Mouse (Mus musculus) WW6 (cell line): ENCODE measurements around the gene Nes.

ENCODE experiments used
- DNase-seq: peaks from one replicate; pipeline ENCODE4 v3.0.0-alpha.2; 2013; ENCODE audit warnings: low read depth, low spot score

Nes gene

DNA sequence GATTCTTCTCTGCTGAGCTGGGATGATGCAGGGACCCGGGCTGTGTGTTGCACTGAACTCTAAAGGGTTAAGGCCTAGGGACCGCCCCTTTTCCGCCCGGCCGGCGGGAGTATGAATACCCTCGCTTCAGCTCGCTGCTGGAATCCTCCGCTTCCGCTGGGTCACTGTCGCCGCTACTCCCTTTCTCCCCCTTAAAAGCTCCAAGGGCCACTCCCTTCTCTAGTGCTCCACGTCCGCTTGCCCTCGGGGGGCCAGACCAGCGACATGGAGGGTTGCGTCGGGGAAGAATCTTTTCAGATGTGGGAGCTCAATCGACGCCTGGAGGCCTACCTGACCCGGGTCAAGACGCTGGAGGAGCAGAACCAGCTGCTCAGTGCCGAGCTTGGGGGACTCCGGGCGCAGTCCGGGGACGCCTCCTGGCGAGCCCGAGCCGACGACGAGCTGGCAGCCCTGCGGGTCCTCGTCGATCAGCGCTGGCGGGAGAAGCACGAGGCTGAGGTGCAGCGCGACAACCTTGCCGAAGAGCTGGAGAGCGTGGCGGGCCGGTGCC lies at the start of gene Nes:
TSS of gene Nes (plus strand) at position 140 of the 550 bp plus-strand sequence.
- DNase-seq: peak; percentile 68

DNA sequence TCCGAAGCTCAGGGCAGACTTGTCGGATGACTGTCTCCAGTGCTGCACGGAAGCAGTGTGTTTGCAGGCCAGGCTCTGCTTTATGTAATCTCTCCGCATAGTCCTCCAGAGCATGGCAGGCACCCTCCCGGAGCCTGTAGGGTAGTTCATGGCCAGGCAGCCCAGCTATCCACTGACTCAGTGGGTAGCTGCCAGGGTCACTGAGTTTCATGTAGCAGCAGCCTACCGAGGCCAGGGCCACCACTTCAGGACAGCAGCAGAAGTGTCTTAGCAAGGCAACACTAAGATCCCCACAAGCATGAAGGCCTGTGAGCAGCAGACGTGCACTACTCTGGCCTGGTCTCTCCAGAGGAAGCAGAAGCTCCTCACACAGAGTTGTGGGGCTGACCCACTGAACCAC lies 45.9 kb upstream of the Nes start:
- no peak for DNase-seq

DNA sequence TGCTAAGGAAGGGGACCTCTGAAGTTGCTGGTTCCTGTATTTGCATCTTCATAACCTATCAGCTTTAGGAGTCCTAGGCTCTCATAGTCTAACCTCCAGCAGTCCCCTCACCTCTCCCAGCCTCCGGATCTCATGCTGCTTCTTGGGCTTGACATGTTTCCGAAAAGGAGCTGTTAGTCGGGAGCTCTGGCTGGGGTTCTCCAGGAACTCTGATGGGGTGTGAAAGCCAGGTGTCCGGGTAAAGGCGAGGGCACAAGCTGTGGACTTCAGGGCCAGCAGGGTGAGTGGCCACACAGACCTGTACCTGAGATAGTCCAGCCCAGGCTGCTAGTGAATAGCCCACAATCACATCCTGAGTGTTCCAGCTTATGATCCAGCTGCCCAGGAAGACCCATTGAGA lies 43.4 kb upstream of the Nes start:
- DNase-seq: no peak

DNA sequence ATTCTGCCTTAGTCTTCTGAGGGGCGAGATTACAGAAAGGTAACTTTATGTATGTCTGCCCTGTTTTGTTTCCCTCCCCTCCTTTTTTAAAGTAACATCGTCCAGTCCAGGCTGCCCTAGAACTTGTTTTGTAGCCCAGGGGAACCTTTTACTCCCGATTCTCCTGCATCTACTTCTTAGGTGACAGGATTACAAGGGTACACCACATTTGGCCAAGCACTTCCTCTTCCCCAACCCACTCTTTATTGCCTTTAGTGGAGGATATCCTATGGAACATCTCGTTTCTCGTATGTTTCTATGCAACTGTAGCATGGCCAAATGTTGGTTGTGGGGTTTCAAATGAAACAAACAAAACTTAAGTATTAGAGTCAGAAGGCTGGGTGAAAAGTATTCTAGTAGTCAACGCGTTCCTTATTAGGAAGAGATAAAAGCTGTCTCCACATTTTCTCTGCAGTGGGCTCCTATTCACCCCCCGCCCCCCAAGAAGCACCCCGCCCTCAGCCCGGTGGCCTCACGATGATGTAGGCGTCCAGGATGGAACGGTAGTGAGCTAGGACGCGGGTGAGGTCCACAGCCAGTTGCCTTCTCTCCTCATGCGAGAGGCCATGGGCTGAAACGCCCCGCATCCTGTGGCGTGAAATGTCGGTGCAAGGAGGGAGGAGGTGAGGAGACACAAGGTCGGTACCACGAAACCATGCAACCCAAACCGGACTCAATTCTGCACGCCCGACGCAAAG lies 41.4 kb upstream of the Nes start:
- no peak for DNase-seq

DNA sequence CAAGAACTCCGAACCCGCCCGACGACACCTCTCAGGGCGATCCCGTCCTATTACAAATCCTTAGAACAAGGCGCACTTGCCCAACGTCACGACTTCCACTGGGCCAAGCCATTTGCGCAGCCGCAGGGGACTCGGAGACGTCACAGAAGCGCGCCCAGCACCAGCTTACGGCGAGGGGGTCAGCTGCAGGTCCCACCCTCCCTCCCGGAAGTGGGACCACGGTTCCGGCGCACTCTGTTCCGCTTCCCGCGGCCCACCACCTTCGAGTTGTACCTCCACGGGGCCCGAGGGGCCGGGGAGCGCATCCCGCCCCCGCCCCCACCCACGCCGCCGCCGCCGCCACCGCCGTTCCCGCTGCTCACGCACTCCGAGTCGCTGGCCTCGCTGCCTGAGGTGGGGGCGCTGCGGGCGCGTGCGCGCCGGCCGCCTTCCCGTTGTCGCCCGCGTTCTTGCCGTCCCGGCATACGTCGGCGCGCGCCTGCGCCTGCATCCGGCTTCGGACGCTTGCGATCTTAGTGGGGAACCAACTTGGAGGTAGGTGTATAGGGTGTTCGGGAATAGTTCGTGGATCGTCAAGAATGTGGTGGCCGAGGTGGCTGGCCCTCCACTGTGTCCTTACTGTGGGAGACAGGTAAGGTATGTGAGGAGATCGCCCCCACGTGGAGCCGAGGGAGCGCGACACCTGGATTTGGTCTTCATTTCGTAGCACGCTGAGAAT lies 40.6 kb upstream of the Nes start, which contains the start of the genes Isg20l2 and Rrnad1:
TSS of gene Isg20l2 (plus strand) at position 237 of the 718 bp plus-strand sequence.
TSS of gene Rrnad1 (minus strand) at position 640 of the 718 bp plus-strand sequence.
- DNase-seq: peak; percentile 90

DNA sequence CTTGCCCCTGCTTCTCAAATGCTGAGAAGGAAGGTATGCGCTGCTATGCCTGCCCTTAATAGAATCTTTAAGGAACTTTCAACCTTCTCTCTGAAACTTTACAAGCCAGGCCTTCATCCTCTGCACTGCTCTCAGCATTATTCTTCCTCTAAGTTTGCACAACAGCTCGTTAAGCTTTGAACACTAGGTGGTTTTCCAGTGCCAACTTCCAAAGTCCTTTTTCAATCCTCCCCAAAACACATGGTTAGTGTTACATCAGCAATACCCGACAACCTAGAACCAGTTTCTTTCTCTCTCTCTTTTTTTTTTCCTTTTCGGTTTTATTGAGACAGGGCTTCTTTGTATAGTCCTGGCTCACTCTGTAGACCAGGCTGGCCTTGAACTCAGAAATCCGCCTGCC lies 36.9 kb upstream of the Nes start:
- no peak for DNase-seq

DNA sequence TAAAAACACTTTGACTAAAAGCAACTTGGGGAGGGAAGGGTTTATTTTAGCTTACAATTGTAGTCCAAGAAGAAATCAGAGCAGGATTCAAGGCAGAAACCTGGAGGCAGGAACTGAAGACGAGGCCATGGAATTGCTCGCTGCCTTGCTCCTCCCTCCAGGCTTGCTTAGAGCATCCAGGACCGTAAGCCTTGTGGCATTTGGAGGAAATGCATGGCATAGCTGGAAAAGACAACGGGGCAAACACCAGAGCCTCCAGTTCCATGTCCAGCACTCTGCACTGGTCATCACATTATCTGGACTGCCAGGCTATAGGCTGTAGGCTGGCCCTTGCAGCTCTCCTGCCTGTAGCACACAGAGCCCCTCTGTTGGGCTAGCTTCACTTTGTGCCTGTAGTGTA lies 36.4 kb upstream of the Nes start:
- no peak for DNase-seq

DNA sequence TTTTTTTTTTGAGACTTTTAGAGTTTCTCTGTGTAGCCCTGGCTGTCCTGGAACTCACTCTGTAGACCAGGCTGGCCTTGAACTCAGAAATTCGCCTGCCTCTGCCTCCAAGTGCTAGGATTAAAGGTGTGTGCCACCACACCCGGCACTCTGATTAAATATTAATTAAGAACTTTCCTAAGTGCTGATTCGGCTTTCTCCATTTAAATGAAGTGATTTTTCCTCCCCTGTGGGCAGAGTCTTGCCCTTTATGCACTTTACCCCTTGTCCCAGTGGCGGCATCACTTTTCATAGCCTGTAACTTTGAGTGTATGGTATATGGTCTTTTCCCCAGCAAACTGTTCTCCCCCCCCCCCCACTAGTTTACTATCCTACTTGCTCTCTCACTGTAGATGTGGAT lies 35.7 kb upstream of the Nes start:
- no peak for DNase-seq

DNA sequence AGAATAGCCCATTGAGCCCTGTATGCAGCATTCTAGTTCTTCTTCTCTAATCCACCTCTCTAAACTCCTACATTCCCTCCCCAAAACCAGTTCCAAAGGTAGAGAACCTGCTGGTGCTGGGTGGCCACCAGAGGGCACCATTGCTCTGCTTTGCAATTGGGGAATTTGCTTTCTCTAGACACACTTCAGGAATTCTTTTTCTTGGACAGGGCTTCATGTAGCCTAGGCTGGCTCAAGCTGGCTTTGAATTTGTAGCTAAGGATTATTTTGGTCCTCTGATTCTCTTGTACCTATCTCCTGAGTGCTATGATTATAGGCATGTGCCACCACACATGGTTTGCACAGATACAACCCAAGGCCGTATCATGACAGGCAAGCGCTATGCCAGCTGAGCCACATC lies 35.1 kb upstream of the Nes start:
- no peak for DNase-seq

DNA sequence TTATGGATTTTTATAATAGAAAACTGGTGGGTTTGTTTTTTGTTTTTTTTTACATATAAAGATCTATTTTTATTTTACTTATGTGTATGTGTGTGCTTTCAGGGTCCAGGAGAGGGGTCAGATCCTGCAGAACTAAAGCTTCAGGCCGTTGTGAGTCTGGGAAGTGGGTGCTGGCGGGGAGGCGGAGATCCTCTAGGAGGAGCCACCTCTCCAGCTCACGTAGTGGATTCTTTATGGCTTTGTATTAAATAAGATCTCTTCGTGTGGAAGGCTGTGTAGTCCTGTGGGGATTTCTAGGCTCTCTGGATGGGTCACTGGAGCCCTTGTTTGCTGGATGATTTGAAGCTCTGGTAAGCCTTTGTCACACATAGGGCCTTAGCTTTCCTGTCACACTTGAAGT lies 30.3 kb upstream of the Nes start:
- no peak for DNase-seq

DNA sequence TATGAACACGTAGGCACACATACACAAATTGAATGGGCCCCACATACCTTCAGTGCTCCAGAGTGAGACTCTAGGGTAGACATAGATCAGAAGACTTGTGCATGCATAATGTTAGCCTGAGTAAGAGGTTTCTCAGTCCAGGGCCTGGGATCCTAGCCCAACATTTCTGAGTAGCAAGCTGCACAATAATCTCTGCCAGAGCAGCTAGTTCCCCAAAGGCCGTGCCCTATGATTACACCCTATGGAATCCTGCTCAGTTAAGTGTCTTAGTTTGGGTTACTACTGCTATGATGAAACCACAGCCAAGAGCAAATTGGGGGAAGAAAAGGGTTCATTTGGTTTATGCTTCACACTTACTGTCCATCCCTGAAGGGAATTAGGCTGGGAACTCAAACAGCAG lies 28.4 kb upstream of the Nes start:
- no peak for DNase-seq

DNA sequence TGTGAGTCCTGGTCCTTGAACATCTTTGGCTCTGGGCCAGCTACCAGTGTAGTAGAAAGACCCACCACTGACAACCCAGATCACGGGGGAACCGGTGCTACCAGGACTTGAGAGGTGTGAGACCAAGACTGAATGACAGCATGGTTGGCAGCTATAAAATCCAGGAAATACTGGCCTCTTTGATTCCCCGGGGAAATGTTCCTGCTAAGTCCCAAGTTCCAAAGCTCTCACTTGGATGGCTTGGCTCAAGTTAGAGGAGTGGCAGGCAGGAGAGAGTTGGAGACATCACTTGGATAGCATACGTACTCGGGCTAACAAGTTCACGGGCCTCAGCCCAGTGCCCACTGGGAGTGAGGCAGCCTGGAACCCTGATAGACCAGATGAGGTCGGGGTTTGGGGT lies 27.3 kb upstream of the Nes start:
- no peak for DNase-seq

DNA sequence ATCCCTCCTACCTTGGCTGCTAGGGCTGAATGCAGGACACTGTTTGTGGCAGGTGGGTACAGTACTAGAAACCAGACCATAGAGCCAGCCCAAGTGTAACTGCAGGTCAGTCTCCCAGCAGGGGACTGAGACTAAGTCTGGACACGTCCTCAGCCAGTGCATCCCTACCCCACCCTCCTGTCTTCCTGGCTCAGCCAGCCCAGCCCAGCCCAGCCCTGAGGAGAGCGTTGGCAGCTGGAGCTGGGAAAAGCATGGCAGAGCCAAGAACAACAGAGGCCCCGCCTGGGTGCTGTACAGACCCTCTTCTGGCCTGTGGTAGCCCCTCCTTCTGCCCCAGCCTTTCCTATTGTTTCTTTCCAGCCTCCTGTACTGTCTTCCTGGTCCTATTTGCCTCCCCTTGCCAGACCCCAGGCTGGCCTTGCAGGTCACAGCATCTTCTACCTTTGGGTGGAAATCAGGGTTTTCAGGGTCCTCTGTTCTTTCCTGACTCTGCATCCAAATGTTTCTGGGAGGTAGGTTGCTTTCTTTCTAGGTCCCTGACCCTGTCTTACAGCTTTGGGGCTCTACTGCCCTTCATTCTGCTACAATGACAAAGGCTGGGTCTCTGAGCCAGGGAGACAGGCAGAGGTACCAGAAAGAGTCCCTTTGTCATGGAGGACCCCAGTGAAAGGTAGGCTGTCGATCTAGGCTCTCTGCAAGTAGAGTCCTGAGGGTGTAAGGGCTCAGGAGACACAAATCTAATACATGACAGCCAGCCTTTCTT lies 25.9 kb upstream of the Nes start:
- no peak for DNase-seq

DNA sequence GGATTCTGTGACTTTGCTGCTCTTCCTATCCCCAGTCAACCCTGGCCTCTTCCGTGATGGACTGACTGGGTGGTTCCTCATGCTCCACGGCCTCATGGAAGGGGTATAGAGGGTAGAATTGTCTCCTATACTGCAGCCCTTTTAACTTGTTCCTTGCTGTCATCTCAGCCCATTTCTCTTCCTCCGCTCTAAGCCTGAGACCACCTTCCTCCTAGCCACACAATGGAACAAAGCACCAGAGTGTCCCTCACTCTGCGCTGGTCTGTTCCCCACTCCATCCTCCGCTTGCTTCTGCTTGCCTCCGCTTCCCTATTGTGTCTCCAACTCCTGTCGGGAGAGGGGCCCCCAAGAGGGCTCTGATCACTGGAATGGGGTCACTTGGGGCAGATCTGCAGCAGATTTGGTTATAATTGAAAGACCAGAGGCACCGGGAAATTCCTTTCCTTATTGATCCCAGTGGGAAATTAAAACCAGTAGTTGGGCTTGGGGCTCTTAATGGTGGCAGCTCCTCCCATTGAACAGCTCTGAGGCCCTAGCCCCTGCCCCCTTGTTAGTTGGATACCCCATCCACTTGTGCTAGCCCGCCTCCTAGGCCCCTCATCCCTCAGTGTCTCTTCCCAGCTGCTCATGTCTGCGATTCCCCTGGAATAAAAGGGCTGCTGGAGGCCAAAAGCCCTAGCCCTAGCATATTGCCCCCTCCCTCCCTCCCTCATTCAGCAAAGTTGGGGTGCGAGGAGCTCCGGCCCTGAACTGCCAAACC lies 24.9 kb upstream of the Nes start:
- DNase-seq: no peak

DNA sequence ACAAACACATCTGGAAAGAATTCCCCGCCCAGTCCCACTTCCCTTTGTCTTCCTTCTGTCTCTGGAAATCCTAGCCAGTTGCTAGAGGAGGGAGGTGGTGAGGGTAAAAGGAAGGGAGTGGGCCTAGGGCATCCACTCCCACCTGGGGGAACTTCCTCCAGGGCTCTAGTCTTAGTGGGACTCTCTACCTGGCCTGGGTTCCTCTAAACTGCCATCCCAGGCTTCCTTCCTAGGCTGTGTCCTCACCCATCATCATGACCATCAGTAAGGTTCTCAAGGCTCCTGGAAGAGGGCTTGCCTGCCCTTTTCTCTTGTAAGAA lies 24.4 kb upstream of the Nes start:
- DNase-seq: no peak

DNA sequence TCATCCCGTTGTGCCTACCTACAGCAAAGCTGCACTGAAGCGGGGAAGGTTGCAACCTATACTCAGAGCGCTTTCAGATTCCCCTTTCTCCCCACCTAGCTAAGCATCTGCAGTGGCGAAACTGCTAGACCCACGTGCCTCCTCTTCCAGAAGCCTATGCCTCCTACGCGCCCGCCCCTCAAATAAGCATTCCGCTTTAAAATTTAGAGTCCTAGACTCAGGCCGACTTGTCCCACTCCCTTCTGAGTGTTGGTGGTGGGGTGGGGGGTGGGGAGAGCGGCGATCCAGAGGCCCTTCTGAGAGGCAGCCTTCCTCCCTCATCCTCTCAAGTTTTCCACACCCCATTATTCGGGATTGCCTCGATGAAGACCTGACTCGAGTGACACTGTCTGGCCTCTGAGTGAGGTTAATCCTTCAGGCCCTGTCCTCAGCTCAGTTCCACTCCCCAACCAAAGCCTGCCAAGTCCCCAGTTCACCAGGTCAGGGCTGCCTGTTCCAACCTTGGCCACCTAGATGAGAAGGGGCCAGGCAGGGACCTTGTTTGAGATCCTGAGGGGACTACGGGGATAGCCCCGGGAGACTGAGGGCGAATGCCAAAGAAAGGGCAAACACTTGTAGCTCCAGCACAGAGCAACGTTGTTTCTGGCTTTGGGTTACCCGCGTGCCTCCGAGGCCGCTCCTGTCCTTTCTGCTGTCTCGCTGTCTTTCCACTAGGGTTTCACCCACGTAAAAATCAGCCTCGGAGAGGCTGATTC lies 23.6 kb upstream of the Nes start:
- no peak for DNase-seq

DNA sequence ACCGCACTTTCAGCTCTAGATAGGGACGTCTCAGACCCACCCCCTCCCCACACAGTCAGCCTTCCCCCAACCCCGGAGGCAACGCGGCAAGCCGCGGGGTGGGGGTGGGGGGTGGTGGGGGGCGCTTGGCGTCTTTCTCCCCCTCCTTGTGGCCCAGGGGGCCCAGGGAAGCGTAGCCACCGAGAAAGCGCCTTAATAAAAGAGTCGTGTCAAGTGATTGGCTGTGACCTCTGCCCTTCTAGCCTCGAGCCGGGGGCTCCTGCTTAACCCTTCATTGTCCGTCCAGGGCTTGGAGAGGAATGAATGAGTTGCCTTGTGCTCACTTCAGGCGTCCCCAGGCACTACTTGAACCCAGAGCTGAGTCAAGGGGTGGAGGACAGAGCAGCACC lies 23.1 kb upstream of the Nes start:
- no peak for DNase-seq

DNA sequence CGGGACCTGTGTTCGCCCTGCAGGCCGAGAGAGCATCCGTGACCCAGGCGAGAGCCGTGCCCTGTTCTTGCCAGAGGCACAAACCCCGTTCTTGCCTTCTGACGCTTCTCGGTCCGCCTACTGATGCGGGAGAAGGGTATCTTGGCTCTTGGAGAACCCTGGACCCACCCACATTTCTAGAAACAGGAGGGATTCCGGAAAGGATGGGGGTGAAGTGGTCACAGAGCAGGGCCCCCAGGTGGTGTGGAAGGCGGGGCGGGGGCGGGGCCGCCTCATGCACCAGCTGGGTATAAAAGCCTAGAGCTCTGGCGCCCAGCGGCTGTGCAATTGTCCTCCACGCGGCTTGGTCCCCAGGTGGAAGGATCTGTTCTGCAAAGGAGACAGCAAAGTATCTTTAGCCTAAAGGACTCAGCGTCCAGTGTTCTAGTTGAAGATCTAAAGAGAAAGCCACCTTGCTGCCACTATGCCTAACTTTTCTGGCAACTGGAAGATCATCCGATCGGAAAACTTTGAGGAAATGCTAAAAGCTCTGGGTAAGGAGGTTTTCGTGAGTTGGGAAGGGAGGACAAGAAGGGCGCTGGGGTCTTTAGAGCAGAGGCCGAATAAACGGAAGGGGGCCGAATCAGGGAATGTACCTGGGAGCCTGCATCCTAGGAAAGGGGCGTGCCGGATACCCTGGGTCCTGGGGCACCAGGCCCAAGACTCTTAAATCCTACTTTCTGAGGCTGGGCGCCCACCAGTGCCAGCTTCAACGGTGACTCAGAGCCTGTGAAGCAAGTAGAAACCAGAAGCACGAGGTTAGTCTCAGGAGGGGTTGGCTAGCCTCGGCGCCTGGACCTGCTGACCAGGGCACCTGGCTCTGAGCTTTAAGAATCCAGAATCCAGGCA lies 22.3 kb upstream of the Nes start, which contains the start of gene Crabp2:
TSS of gene Crabp2 (plus strand) at position 289 of the 888 bp plus-strand sequence.
- DNase-seq: no peak

DNA sequence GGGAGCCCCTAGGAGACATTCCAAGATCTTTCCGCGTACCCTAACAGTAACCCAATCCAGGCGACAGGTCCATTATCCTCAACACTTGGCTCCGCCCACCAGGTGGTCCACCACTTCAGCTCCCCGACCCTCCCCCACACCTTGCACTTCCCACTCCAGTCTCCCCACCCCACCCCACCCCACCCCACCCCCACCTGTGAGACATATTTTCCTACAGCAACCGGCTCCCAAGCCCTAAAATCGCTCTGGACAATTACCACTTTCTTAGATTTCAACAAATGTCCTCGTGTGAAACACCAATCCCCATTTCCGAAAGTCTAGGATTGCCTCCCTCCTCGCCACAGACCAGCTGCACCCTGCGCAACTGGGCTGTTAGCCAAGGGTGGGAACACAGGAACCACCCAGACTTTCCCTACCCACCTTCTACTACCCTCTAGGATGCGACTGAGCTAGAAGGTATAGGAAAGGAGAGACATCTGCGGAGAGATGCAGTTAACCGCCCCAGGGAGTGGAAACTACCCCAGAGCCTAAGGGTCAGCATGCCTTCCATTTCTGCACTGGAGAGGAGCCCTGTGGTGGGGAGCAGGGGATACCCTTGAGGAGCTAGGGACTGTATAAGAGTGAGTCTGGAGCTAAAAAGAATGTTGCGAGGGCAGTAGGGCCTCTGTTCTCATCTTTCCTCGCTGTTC lies 21.5 kb upstream of the Nes start:
- DNase-seq: no peak
